Mouse (Mus musculus): ENCODE data around the gene Hist1h2be.

The Hist1h2be gene

GRCm38 (mm10) chr13:23620733-23621531, at the start of gene Hist1h2be:
Gene Hist1h2be, minus strand, starts transcription at chr13:23621124.
- peak; percentile 74 for DNase-seq (ENCODE audit: low spot score)

DNA sequence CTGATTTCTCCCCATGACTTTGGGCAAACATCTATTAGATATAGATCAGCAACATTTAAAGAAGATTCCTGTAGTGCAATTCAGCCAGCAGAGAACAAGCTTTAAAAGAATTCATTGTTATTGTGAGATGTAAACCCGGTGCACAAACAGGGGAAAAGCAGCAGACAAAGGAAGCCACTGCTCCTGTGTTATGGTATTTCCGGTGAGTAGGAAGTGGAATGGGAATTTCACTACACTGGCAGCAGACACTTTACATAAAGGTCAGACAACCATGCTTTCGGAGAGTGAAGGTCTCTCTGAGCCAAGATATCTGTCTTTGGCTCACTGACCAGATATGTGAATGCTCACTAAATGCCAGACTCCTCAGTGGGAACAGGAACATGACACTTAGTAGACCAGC, 41.6 kb upstream of the Hist1h2be start:
- DNase-seq (ENCODE audit: low spot score) = no peak

DNA sequence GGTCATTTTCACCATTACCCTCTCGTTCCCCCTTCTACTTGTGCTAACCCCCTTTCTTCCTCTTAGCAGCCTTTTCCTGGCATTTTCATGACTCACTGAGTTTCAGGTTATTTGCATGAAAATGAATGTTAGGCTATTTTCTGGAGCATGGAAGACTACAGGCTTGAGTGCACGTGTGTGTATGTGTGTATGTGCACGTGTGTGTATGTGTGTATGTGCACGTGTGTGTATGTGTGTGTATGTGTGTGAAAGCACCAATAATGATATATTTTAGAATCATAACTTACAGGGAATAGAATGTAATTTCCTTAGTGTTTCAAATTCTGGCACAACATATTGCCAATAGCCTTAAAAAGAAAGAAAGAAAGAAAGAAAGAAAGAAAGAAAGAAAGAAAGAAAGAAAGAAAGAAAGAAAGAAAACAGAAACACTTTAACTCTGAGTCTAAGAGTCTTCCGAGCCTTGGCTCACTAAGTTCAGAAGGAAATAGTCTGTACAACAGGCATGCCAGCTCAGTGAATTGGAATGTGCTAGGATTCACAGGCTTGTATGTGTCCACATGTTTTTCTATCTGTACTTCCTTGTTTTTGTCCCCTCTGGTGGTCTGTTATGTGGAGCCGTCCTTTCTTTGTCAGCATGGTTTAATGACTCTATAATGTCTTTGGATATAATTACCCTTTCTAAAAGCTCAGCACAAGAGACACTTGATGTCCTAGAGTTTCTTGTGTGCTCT, 38.9 kb upstream of the Hist1h2be start:
- DNase-seq (ENCODE audit: low spot score) = no peak

DNA sequence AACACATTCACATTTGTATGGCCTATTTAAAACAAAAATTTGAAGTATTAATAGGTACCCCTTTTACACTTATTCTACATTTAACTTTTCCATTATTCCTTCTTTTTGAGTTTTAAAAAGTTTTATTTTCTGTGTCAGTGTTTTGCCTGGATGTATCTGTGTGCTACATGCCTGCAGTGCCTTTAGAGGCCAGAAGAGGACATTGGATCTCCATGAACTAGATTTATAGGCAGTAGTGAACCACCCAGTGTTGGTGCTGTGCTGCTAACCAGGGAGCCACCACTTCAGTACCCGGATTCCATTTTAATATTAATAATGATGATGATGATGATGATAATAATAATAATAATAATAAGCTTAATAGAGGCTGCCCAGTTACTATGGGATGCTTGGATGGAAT, 9.7 kb upstream of the Hist1h2be start:
- peak; percentile 17 for DNase-seq (ENCODE audit: low spot score)

DNA sequence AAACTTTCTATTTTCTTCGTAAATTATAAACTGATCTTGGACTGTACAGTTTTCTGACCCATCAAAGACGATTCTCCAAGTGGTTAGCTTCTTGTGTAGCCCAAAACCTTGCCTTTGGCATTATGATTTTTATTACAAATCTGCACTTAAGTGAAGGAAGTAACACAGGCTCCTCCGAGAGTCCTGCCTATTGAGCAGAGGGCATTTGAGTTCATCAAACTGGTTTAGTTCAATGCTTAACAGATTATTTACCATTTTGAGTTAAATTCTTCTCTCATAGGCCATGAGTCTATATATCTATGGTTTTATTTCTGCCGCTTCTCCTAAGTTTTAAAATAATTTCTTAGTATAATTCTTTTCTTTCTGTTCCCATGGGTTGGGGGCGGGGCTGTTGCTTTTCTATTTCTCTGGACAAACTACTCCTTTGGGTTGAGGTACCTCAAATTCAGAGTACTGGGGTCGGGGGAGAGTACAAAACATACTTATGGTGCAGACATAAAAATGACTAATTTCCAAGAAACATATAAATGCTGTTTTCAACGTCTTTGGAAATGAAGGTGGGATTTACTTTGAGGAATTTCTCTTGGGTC, 2.0 kb upstream of the Hist1h2be start:
- DNase-seq (ENCODE audit: low spot score) = no peak

GRCm38 (mm10) chr13:23622175-23622671, 1.3 kb upstream of the Hist1h2be start, which contains the start of gene Hist1h1e:
Gene Hist1h1e, minus strand, starts transcription at chr13:23622558.
- DNase-seq (ENCODE audit: low spot score) = peak; percentile 64

- peak; percentile 86 for DNase-seq (ENCODE audit: low spot score)
These were observed 729 bp upstream of the Hist1h2be start for GRCm38 (mm10) chr13:23621532-23622174.

GRCm38 (mm10) chr13:23620056-23620732, 730 bp downstream of the Hist1h2be start:
- no peak for DNase-seq (ENCODE audit: low spot score)

- no peak for DNase-seq (ENCODE audit: low spot score)
These were observed 9.3 kb downstream of the Hist1h2be start for GRCm38 (mm10) chr13:23611638-23612037.

GRCm38 (mm10) chr13:23610393-23610792, 10.5 kb downstream of the Hist1h2be start:
- DNase-seq (ENCODE audit: low spot score) = no peak

DNA sequence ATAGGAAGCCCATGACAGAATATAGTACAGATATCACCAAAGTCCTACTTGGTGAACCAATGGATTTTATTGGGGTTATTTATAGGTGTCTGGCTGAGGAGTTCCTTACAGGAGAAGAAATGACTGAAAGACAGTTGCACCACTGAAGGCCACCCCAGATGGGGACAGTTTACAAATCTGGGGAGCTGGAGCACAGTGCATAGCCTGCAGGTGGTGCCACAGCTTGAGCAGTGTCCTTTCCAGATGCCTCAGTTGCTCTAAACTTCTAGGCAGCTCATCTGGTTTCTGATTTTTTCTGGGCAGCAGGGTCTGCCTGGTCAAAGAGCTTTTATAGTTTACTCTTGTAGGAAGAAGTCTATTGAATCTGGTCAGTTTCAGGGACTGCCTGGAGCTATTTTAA, 11.1 kb downstream of the Hist1h2be start:
- DNase-seq (ENCODE audit: low spot score) = no peak

DNA sequence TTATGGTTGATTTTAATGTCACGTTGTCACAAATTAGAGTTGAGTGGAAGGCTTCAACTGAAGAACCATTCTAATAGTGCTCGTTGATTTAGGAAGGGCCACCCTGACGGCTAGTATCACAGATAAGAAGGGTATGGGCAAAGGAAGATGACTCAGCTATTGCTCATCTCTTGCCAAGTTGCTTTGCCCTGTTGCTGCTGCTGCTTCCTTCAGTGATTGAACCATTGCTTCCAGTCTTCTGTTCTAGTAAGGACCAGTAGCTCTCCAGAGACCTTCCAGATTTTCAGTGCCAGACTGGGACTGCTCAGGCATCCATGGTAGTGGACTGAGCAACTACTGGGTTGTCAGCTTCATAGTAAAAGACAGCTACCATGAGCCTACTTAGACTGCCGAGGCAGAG, 11.7 kb downstream of the Hist1h2be start:
- no peak for DNase-seq (ENCODE audit: low spot score)

DNA sequence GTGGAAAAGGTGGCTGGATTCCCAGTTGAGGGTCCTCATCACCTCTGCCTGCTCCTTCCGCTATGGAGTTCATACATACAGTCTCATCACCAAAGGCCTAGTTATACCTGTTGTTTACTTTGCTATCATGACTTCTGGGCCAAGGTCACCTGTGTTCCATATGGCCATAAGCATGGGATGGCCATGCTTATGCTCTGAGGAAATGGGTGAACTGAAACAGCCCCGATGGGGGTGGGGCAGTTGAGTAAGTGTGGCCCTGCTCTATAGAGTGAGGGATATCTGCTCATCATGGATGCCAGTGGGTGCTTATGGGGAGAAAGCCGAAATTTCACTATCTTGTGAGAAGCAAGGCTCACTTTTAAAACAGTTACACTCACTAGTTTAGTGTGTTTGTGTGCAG, 15.9 kb downstream of the Hist1h2be start:
- DNase-seq (ENCODE audit: low spot score) = no peak

DNA sequence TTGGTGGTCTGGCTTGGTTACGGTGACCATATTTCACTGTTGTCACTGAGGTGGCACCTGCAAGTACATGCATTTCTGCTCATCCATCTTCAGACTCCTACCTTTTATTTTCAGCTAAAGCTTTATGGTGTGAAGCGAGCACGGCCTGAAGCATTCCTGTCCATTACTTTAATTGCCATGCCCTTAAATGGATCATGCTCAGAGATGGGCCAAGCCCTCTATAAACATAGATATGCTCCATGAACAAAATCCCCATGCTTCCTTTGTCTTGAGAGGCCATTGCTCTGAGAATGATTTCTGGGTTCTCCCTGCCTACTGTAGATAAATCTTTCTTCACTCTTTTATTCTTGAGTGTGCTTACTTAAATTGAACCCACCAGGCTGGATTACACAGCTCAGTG, 16.5 kb downstream of the Hist1h2be start:
- DNase-seq (ENCODE audit: low spot score) = no peak

DNA sequence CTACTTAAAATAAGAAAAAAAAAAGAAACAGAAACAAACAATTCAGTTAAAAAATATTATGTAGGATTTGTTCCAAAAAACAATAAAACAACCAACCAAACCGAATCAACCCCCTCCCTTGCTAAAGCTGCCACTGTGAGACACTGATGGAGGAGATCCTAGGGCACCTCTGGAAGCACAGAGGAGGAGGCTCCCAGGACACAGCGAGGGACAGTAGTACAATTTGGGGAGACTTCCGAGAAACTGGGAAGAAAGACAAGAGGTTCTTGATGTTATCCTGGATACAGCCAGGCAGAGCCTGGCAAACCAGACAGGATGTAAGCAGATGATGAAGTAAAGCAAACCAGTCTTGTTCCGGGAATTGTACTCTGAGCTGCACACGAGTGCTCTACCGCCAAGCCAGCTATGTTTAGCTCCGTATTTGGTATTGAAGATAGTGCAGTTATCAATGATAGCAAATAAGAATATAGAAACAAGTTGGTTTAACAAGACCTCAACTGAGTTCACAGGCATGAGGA, 17.7 kb downstream of the Hist1h2be start:
- no peak for DNase-seq (ENCODE audit: low spot score)

GRCm38 (mm10) chr13:23597957-23598356, 23.0 kb downstream of the Hist1h2be start:
- peak; percentile 79 for DNase-seq (ENCODE audit: low spot score)

DNA sequence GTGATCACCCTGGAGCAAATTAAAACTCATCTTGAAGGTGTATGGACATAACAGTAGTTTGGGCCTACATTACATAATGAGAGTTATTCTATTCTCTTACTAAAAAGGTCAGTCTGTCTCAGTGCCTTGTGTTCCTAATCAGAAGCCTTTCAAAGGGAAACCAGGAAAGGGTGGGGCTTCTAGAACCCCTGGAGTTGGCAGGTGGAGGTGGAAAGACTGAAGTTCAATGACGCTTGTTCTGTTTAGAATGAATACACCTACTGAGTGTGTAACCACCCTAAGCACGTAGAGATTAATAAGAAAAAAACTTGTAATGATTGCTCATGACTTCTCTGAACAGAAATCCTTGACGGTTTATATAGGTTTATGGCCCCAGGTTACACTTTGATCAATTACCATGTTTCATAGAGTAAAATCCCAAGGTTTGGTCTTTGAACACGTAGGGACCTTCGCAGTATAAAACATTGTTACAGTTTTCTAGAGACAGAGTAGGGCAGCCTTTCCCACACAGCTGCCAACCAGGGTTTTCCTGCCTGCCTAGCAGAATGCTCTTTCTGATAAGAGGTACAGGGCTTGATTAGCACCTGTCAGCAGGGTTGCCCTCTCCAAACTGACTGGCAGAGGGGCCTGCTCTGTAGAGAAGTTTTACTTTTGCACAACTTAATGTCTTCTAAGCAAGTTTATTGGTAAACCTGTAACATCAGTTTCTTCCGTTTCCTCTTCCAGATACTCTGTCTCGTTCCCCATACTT, 25.1 kb downstream of the Hist1h2be start:
- DNase-seq (ENCODE audit: low spot score) = no peak

DNA sequence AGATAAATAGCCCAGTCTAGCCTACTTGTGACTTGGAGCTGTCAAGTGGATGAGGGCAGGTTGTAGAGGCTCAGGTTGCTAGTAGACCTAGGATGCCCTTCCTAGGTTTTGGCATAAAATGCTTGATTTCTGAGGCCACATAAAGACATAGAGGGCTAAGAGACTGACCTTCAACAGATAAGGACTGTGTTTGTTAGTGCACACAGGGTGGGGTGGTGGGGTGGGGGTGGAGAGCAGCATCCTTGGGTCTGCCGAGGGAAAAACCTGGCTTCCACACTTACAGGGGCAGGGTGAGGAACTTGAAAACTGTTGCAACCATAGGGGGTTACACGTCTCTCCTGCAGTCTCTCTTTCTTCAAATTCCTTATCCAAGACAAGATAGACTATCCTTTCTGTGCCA, 25.7 kb downstream of the Hist1h2be start:
- DNase-seq (ENCODE audit: low spot score) = no peak

- DNase-seq (ENCODE audit: low spot score) = peak; percentile 13
These were observed 27.7 kb downstream of the Hist1h2be start for GRCm38 (mm10) chr13:23593051-23593770.

DNA sequence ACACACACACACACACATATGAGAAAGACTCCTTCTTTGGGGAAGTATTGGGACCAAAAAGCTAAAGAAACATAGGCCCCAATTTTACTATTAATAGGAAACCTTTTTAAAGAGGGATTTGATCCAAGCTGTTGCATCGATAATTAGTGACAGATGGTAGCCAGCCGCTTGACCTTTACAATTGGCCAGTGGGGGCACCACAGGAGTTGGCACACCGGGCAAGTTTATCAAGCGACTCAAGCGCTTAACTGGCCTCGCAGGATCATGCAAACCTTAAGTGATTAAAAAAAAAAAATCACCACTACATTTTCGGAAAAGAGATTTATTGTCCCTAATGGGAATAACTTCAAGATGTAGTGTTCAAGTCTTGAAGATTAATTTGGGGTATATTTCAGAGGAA, 28.3 kb downstream of the Hist1h2be start:
- DNase-seq (ENCODE audit: low spot score) = no peak

Data from T-cell, adult 2 months (primary cell).